Mouse (Mus musculus) Patski (cell line): ENCODE data around the gene Ptch2. TPM values are rescaled to one million over a fixed set of nuclear protein-coding genes. Genes with fewer than 3 reads are reported as not detected.

Source experiments
- ATAC-seq: fragments of 100-300 bp; one replicate; pipeline ENCODE4 v1.8.0; 2021
- CTCF ChIA-PET: fragments of 350-600 bp; sonication (Branson Sonifier 250); formaldehyde crosslinking; loops from one replicate; lab custom pipeline; 2022; ENCODE audit warnings: inconsistent platforms; lab: Charles Lee
- POLR2A ChIA-PET: fragments of 350-600 bp; sonication (Branson Sonifier 250); formaldehyde crosslinking; loops from one replicate; lab custom pipeline; 2022; ENCODE audit warnings: antibody characterized with exemption, inconsistent platforms; lab: Charles Lee
- DNase-seq: peaks from one replicate; pipeline ENCODE4 v3.0.0-alpha.2; 2011; ENCODE audit warnings: low read depth, low spot score
- H3K27me3 ChIP-seq: fragments of 371-371 bp; one replicate; pipeline ENCODE4 v1.5.1; 2021
- CTCF ChIP-seq: fragments of 100-300 bp; IDR thresholded peaks from one replicate; pipeline ENCODE4 v1.5.1; 2021
- in situ Hi-C: fragments of 300-500 bp; cut with MboI; formaldehyde crosslinking; loops from 3 replicates; pipeline ENCODE4 v1.11.1; 2018; ENCODE audit warnings: low pct_unique_long_range_greater_than_20kb, mixed read lengths
- polyA plus RNA-seq: library from polyadenylated mRNA; unstranded; gene quantifications from one replicate; pipeline ENCODE4 v1.2.3, GENCODE M21; 2021

Ptch2 gene
- polyA plus RNA-seq, 1 experiment from 2014 or later = 0.23 TPM

DNA sequence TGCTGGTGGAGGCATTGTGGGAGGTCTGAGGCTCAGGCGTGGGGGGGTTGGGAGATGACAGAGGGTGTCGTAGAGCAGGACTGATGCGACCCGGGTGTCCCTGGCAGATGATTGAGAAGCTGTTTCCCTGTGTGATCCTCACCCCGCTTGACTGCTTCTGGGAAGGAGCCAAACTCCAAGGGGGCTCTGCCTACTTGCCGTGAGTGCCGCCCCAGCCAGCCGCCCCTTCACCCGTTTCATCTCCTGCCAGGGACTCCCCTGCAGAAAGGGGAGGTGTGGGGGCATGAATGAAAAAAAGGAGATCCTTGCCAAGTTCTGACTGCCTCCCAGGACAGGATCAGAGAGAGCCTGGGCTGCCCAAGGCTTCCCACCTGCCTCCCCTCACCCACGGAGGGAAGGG is 9.3 kb downstream of the Ptch2 start:
- H3K27me3 ChIP-seq = no peaks in the 10 kb centered on the region
- TF ChIP-seq CTCF = no peak
- peak; percentile 12 for ATAC-seq
- DNase-seq = no peak
- ChIA-PET POLR2A (no interaction called here), CTCF (no interaction called here)
- in situ Hi-C loops = no loop called here

DNA sequence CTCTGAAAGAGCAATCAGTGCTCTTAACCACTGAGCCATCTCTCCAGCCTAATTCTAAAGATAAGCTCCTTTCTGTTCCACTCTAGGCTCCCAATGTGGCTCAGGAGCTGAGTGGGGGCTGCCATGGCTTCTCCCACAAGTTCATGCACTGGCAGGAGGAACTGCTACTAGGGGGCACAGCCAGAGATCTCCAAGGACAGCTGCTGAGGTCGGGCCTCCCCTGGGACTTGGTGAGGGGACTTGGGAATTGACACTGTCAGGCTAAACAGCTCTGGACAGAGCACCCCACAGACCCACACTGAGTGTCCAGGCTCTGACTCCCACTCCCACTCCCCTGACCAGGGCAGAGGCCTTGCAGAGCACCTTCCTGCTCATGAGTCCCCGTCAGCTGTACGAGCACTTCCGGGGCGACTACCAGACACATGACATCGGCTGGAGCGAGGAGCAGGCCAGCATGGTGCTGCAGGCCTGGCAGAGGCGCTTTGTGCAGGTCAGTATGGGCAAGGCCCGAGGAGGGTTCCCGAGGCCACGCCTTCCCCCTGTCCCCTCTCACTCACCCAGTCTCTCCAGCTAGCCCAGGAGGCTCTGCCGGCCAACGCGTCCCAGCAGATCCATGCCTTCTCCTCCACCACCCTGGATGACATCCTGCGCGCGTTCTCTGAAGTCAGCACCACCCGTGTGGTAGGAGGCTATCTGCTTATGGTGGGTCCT is 12.1 kb downstream of the Ptch2 start:
- in situ Hi-C loops = no loop called here
- POLR2A ChIA-PET = no interaction called here

DNA sequence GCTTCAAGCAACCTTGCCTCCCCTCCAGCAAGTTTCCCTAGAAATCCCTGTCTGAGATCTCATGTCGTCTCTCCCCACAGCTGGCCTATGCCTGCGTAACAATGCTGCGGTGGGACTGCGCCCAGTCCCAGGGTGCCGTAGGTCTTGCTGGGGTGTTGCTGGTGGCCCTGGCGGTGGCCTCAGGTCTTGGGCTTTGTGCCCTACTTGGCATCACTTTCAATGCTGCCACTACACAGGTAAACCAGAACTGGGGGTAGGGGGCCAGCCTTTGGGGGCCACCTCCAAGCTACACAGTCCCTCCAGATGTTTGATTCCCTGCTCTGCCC is 12.6 kb downstream of the Ptch2 start:
- POLR2A ChIA-PET = no interaction called here
- no peak for ATAC-seq
- no peaks in the 10 kb centered on the region for H3K27me3 ChIP-seq
- in situ Hi-C loops = no loop called here
- TF ChIP-seq CTCF = no peak
- CTCF ChIA-PET = interaction anchor here (1.5 kb wide), 1 partner anchor 12 kb away, joined by 3 read pairs; no protein-coding TSS in a partner anchor
- no peak for DNase-seq

More for the DNA sequence above, 12.1 kb downstream of the Ptch2 start:
- no peak for TF ChIP-seq CTCF
- no peak for DNase-seq
- H3K27me3 ChIP-seq = no peaks in the 10 kb centered on the region
- ATAC-seq = no peak
- CTCF ChIA-PET = interaction anchor here (1.5 kb wide), 1 partner anchor 12 kb away, joined by 3 read pairs; no protein-coding TSS in a partner anchor

DNA sequence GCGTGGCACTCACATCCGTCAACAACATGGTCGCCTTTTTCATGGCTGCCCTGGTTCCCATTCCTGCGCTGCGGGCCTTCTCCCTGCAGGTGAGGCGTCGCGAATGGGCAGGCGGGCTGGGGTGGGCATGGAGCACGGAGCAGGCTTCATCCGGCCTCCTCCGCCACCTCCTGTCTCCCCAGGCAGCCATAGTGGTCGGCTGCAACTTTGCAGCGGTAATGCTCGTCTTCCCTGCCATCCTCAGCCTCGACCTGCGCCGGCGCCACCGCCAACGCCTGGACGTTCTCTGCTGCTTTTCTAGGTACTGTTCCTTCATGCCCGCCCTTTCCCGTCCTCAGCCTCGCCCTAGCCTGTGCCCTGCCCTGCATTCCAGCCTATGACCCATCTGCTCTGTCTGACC is 13.5 kb downstream of the Ptch2 start:
- in situ Hi-C loops = no loop called here
- POLR2A ChIA-PET = no interaction called here

DNA sequence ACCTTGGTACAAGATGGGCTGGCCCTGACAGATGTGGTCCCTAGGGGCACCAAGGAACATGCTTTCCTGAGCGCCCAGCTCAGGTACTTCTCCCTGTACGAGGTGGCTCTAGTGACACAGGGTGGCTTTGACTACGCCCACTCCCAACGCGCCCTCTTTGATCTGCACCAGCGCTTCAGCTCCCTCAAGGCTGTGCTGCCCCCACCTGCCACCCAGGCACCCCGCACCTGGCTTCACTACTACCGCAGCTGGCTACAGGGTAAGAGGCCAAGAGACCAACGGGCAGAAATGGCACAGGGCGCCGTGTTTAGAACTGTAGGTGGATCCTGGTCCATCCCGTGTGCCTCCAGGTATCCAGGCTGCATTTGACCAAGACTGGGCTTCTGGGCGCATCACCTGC is 14.4 kb downstream of the Ptch2 start:
- ATAC-seq = no peak
- DNase-seq = no peak
- ChIA-PET CTCF (no interaction called here), POLR2A (no interaction called here)
- in situ Hi-C loops = no loop called here
- no peaks in the 10 kb centered on the region for H3K27me3 ChIP-seq
- no peak for TF ChIP-seq CTCF

More for the DNA sequence above, 13.5 kb downstream of the Ptch2 start:
- H3K27me3 ChIP-seq = no peaks in the 10 kb centered on the region
- ATAC-seq (no peak), DNase-seq (no peak)
- no peak for TF ChIP-seq CTCF
- CTCF ChIA-PET = no interaction called here

DNA sequence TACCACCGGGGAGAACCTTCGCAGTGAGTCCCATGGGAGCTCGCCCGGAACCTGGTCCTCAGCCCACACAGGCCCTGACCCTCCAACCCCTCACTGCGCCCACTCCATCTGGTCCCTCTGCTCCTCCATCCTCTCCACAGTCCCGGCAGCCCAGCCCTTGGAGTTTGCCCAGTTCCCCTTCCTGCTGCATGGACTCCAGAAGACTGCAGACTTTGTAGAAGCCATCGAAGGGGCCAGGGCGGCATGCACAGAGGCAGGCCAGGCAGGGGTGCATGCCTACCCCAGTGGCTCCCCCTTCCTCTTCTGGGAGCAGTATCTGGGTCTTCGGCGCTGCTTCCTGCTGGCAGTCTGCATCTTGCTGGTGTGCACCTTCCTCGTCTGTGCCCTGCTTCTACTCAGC is 15.1 kb downstream of the Ptch2 start:
- CTCF ChIA-PET = no interaction called here
- no peak for ATAC-seq

DNA sequence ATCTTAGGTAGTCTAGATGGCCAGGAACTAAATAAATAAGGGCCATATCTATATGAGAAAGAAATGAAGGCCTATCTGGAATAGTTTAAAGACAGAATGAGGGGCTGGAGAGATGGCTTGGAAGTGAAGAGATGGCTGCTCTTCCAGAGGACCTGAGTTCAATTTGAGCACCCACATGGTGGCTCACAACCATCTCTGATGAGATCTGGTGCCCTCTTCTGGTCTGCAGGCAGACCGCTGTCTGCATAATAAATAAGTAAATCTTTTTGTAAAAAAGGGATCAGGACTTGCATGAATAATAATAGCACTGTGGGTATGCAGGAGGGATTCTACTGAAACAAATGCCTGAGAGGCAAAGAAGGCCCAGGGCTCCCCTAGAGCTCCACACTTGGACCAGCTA is 17.4 kb downstream of the Ptch2 start:
- POLR2A ChIA-PET = no interaction called here
- ATAC-seq = no peak
- CTCF ChIA-PET = no interaction called here
- H3K27me3 ChIP-seq = no peaks in the 10 kb centered on the region
- in situ Hi-C loops = no loop called here
- DNase-seq = no peak
- TF ChIP-seq CTCF = no peak

More for the DNA sequence above, 15.1 kb downstream of the Ptch2 start:
- in situ Hi-C loops = no loop called here
- POLR2A ChIA-PET = no interaction called here
- no peaks in the 10 kb centered on the region for H3K27me3 ChIP-seq
- DNase-seq = no peak
- TF ChIP-seq CTCF = no peak

DNA sequence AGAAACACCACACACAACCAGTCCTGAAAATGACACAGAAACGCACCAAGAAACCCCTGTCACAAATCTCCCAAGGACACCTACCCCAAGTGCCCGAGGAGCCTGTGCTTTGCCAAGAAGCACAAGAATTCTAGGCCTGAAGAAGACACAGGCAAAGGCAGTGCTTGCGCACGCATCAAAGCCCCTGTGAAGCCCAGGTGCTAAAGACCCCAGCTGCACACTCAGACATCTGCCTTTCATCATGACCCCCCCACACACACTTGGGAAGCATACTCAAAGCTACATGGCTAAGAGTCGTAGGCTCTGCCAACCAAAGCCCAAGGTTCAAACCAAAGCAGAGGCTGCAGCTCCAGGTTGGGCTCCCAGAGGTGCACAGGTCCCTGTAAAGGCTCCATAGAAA is 19.7 kb downstream of the Ptch2 start:
- in situ Hi-C loops = no loop called here
- CTCF ChIA-PET = no interaction called here

DNA sequence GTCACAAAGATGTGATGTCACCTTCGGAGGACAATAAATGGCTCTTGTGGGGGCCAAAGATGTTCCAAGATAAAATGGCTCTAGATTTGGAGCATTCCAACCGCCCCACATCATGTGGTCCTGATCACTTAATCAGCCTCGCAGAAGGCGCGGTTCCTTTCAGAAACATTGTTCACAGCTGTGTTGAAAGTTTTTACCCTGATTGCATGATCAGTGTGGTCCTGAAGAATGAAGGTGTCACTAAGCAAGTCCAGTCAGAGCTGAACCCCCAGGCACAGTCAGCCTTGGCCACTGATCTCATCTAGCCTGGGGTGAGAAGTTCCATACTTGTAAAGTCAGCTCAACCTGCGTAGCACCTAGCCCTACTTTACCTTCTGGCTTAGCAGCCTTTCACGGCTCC is 22.1 kb downstream of the Ptch2 start:
- H3K27me3 ChIP-seq = no peaks in the 10 kb centered on the region
- ChIA-PET CTCF (interaction anchor here (1.0 to 1.4 kb wide), 4 partner anchors 21 to 117 kb away, joined by 3 to 5 read pairs (median 3); no protein-coding TSS in a partner anchor), POLR2A (no interaction called here)
- in situ Hi-C loops = no loop called here
- DNase-seq = no peak
- no peak for TF ChIP-seq CTCF
- no peak for ATAC-seq

More for the DNA sequence above, 19.7 kb downstream of the Ptch2 start:
- no peak for TF ChIP-seq CTCF
- ATAC-seq (no peak), DNase-seq (no peak)
- POLR2A ChIA-PET = no interaction called here
- no peaks in the 10 kb centered on the region for H3K27me3 ChIP-seq

DNA sequence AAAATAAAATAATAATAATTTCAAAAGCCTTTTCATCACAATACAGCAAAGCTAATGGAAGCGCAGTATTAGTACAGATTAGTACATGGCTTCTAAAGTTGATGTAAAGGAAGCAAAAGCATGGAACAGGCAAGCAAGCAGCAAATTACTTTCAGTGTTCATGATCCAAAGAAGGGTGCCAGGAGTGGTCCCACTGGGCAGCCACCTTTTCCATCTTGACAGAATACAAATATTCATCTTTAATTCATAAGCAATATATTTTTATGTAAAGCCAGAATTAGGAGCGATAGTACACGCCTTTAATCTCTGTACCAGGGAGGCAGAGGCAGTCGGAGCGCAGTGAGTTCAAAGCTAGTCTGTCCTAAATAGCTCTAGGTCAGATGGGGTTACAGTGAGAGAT is 23.8 kb downstream of the Ptch2 start:
- ATAC-seq = no peak
- H3K27me3 ChIP-seq = no peaks in the 10 kb centered on the region
- in situ Hi-C loops = loop anchor here (10.0 kb wide), 1 partner anchor 395 kb away; the partner anchor contains the start of gene Tesk2
- ChIA-PET CTCF (interaction anchor here (0.9 to 3.7 kb wide), 5 partner anchors 12 to 119 kb away, joined by 3 to 19 read pairs (median 3); partner anchors contain the start of gene Plk3), POLR2A (interaction anchor here (0.6 to 1.3 kb wide), 3 partner anchors 30 to 80 kb away, joined by 3 to 5 read pairs (median 4); no protein-coding TSS in a partner anchor)
- no peak for TF ChIP-seq CTCF
- DNase-seq = no peak

DNA sequence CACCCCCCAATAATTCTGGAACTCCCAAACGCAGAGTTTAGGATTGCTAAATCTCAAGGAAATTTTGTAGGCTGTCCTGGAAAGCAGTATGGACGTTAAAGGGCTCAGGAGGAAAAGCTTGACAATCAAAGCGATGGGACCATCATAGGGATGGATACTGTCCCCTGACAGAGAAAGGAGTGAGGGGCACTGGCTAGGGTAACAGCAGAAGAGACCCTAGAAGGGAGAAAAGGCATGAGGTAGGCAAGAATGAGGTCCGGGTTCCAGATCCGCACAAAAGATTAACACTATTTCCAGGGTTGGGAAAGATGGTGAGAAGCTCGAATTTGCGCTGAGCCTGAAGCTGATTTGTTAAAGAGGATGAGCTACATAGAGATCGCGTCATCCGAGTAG is 24.2 kb downstream of the Ptch2 start:
- TF ChIP-seq CTCF = no peak
- in situ Hi-C loops = loop anchor here (10.0 kb wide), 1 partner anchor 395 kb away; the partner anchor contains the start of gene Tesk2
- ChIA-PET CTCF (interaction anchor here (0.9 to 3.7 kb wide), 6 partner anchors 12 to 124 kb away, joined by 3 to 19 read pairs (median 4); partner anchors contain the start of genes Hectd3 and Plk3), POLR2A (interaction anchor here (1.2 to 3.4 kb wide), 3 partner anchors 13 to 80 kb away, joined by 3 to 8 read pairs (median 5); partner anchors contain the start of gene Plk3)
- no peaks in the 10 kb centered on the region for H3K27me3 ChIP-seq
- ATAC-seq = no peak
- no peak for DNase-seq
